Mouse (Mus musculus): ENCODE data around the gene Rbp7. TPM values are rescaled to one million over a fixed set of nuclear protein-coding genes. Genes with fewer than 3 reads are reported as not detected.
"Not testable (repeated sequence)": the region's sequence is repeated elsewhere in the genome, so short reads cannot be mapped to it uniquely, and the experiment has no call there.

Gene Rbp7
- total RNA-seq, 2 experiments from 2014 or later, result not detected

DNA sequence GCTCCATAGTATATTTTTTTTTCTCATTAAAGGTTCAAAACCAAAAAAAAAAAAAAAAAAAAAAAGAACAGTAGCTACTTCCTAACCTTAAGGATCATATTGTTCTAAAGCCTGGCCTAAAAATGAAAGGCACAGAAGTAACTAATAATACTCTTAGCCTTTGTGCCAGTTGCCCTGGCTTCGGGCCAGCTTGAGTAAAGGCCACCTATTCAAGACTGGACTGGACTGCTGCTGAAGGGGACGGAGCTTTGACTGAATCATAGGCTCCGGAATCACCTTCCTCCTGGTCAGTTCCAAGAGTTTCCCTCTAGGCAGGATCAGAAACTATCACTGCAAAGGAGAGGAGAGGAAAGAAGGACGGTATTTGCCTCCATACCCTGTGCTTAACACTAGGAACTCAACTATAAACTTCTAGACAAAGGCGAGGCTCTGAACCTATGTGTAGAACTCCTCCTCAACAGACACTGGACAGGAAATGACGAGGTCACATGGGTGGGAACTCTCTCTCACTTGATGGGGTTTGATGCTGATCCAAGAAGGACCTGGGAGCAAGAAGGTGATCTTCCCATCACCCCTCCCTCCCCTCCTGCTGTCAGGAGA is 3.2 kb upstream of the Rbp7 start:
- no peak for DNase-seq (ENCODE audit: low spot score in 2 of 2)

DNA sequence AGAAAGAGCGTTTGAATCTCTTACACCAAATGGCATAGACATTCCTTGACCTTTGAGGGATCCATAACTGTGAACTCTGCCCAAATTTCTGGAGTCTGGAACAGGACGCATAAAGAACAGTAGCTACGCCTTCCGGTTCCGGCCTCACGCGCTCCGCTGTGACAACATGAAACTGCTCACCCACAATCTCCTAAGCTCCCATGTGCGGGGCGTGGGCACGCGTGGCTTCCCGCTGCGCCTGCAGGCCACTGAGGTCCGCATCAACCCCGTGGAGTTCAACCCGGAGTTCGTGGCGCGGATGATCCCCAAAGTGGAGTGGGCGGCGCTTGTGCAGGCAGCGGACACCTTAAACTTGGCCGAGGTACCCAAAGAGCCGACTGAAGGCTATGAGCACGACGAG is 2.4 kb upstream of the Rbp7 start:
- not testable (repeated sequence) for DNase-seq (ENCODE audit: low spot score in 2 of 2)

- DNase-seq (ENCODE audit: low spot score in 2 of 2), result no peak
These were observed 515 bp downstream of the Rbp7 start for GRCm38 (mm10) chr4:149454263-149454662.

GRCm38 (mm10) chr4:149453656-149454055 is 1.1 kb downstream of the Rbp7 start:
- DNase-seq (ENCODE audit: low spot score in 2 of 2), result no peak

- DNase-seq (ENCODE audit: low spot score in 2 of 2), result no peak
These were observed 4.1 kb downstream of the Rbp7 start for GRCm38 (mm10) chr4:149450636-149451035.

- no peak for DNase-seq (ENCODE audit: low spot score in 2 of 2)
These were observed 8.5 kb downstream of the Rbp7 start for GRCm38 (mm10) chr4:149446309-149446708.

GRCm38 (mm10) chr4:149445868-149446267 is 8.9 kb downstream of the Rbp7 start:
- peak in 1 of 2 experiments; percentile 21 for DNase-seq (ENCODE audit: low spot score in 2 of 2)

DNA sequence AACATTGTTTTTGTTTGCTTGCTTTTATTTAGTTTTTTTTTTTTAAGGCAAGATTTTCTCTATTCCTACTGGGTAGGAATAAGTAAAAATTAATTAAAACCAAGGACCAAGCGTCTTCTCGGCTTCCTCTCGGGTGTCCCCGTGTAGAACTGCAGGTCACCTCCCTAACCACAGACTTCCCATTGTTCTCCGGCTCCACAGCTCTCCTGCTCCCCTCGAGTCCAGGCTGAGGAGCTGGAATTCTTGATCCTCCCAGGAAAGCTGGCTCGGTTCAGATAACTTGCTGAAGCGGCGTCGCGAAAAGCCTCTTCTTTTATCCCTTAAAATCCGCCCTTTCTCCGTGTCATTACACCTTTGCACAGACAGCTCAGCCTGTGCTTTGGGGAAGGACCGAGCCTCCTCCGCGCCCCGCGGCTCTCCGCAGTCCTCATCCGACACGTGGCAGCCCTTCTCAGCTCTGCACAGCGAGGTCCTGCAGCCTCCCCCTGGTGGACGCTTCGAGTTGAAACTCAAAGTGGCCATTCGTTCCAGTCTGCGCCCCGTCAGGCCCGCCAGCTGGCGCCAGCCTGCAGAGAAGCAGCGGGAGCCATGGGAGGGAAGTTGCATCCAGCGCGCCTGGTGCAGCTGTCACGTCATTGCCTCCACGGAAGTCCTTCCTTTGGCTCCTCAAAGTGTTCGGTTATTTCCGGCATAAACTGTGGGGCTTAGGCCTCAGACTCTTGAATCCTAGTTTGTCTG is 9.6 kb downstream of the Rbp7 start:
- DNase-seq (ENCODE audit: low spot score in 2 of 2), result peak; percentile 87 to 89

DNA sequence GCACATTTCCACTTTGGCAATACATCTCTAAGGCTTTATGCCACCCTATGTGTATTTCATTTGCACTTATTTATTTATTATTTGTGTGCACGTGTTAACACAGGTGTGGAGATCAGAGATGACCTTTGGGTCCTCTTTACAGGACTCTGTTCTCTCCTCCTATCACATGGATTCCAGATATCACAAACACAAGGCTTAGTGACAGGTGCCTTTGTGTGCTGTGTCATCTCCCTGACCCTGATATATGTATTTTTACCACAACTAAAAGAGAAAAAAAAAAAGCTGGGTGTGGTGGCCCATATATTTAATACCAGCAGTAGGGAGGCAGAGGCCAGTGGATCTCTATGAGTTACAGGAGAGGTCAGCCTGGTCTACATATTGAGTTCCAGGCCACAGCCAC is 10.3 kb downstream of the Rbp7 start:
- no peak for DNase-seq (ENCODE audit: low spot score in 2 of 2)

DNA sequence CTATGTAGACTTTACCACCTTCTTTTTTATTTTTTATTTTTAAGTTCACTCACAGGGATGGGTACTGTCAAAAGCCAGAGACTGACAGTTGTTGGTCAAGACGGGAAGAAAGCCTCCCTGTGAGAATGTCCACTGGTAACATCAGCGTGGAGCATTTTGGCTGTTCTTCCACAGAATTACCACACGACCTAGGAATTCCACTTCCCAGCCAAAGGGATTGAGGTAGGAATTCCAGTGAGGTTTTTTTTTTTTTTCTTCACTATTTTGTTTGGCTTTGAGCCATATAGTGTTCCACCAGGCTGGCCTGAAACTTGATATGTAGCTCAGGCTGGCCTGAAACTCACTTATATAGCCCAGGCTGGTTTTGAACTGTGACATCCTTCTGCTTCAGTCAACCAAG is 12.3 kb downstream of the Rbp7 start:
- DNase-seq (ENCODE audit: low spot score in 2 of 2), result no peak

DNA sequence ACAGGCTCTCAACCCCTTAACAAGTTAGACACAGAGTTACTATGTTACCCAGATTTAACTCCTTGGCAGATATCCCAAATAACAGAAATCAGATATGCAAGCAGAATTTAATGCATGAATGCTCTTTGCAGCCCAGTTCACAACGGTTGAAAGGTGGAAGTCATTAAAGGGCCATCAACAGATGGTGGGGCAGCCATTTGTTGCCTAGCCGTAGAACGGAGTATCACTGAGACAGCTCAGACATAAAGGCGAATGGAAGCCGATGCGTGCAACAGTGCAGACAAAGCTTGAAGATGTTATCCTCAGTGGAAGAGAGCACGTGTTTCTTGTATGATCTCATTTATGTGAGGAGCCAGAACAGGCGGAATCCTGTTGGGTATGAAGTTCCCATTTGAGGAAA is 14.2 kb downstream of the Rbp7 start:
- DNase-seq (ENCODE audit: low spot score in 2 of 2), result no peak

DNA sequence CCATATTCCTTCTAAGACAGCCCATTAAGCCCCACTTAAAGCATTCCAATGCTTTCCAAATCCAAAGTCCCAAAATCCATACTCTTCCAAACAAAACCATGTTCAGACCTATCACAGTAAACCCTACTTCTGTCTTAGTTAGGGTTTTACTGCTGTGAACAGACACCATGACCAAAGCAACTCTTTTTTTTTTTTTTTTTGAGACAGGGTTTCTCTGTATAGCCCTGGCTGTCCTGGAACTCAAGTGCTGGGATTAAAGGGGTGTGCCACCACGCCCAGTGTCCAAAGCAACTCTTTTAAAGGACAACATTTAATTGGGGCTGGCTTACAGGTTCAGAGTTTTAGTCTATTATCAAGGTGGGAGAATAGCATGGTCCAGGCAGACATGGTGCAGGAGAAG is 22.9 kb downstream of the Rbp7 start:
- not testable (repeated sequence) for DNase-seq (ENCODE audit: low spot score in 2 of 2)

DNA sequence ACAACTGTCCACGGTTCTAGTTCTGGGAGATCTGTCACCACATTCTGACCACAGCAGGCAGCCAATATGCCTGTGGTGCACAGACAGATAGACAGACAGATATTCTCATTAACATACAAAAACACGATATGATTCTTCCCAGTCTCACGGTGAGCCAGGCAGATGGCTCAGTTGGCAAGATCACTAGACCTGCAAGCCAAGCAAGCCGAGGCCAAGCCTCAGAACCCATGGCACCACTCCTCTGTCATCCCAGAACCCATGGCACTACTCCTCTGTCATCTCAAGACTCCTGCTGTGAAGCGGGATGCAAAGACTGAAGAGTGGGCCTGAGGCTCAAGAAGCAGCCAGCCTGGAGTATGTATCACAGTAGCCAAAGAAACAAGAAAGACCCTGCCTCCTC is 25.2 kb downstream of the Rbp7 start:
- no peak for DNase-seq (ENCODE audit: low spot score in 2 of 2)

DNA sequence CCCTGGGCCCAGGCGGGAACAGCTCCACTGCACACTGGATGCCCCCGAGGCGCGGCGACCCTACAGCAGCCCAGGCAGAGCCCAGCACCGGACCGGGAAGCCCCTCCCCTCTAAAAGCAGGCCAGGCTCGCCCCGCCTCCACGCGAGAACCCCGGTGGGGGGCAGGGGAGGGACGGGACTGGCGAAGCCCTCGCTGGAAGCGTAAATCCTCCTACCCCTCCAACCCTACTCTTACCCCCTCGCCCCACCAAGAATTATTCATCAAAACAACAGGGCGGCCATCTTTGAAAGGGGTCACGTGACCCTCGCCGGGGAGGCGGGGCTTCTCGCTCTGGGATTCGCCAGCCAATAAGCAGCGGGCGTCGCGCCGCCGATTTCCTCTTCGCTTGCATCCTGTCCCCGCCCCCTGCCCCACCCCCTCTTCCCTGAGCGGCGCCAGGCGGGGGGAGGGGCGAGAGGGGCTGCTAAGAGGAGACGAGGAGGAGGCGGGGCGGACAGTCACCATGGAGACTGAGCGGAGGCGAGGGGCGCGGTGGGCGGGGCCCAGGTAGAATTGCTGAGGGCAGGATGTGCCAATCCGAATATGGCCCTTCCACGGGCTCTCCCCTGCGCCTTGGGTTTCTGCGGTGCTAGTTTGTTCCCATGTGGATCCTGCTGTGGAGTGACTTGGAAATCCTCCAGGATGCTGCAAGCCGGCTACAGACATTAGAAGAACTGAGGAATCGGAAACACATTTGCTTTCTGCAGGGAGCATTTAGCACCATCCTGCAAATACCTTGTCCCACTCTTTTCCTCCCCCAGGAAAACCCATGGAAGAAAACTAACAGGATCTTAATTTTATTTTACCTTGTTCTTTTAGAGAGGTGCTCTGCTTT is 28.2 kb downstream of the Rbp7 start, which contains the start of gene Ube4b:
Gene Ube4b (minus strand): TSS at position 425 of the 875 bp plus-strand sequence.
- peak; percentile 97 to 98 for DNase-seq (ENCODE audit: low spot score in 2 of 2)

GRCm38 (mm10) chr4:149425801-149426292 is 28.9 kb downstream of the Rbp7 start:
- DNase-seq (ENCODE audit: low spot score in 2 of 2), result no peak

DNA sequence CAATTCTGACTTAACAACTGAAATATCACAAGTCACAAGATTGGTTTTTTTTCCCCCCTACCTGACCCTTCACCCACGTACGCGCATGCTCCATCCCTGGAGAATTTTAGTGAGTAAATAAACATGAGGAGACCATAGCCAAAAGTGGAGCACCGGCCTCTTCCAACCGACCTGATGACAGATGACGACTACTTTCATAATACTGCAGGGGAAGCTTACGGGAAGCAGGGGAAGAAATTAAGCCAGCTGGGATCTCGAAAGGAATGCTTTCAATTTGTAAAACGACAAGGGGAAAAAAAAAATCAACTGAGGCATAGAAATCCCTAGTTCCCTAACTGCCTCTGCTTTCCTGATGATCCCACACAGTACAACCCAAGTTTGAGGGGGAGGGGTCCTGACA is 30.0 kb downstream of the Rbp7 start:
- DNase-seq (ENCODE audit: low spot score in 2 of 2), result no peak

DNA sequence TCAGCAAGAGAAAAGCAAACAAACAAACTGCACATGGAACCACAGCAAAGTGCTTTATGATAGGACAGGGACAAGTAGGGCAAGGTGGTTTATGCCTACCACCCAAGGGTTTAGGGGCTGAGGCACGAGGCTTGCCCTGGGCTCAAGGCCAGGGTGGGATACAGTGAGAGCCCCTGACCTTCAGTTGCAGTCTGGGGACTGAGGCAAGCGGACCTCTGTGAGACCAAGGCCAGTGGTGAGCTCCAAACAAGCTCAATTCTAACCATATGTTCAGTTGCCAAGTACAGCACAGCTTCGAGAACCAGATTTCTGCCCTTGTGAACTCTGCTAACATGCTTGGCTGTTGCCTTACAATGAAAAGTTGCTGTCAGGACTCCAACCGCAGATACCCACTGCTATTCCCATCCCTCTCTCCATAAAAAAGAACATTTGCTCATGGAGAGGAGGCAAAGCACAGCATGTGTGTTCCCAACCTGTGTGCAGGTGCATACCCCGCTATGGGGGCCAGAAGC is 36.9 kb downstream of the Rbp7 start:
- no peak for DNase-seq (ENCODE audit: low spot score in 2 of 2)

- DNase-seq (ENCODE audit: low spot score in 2 of 2), result no peak
These were observed 37.8 kb downstream of the Rbp7 start for GRCm38 (mm10) chr4:149416986-149417385.

- no peak for DNase-seq (ENCODE audit: low spot score in 2 of 2)
These were observed 38.4 kb downstream of the Rbp7 start for GRCm38 (mm10) chr4:149416417-149416816.

DNA sequence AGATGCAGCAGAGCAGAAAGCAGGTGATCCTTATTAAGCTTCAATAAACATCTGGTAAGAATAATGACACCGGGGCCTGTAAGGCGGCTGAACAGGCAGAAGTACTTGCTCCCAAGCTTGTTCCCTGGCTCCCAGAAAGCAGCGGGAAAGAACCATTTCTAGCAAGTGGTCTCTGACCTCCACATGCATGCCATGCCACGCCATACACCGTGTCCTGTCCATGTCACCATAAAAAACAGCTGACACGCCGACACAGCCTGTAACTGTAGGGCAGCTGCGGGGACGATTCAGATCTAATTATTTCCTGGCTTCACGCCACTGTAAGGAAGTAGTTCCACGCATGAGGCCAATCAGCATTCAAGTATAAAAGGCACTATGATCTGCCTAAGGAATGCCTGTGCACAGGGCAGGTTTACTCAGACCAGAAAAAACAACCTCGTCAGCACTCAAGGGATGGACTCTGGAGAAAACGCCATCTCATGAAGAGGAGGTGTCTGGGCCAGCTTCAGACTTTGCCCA is 39.1 kb downstream of the Rbp7 start:
- DNase-seq (ENCODE audit: low spot score in 2 of 2), result no peak

- no peak for DNase-seq (ENCODE audit: low spot score in 2 of 2)
These were observed 40.5 kb downstream of the Rbp7 start for GRCm38 (mm10) chr4:149414259-149414658.
